Mouse (Mus musculus) brain, embryonic 14.5 days (tissue): ENCODE data around the gene Hoxa4. TPM values are rescaled to one million over a fixed set of nuclear protein-coding genes. Genes with fewer than 3 reads are reported as not detected.

ENCODE experiments used
- DNase-seq: peaks from one replicate; pipeline ENCODE4 v3.0.0-alpha.2; 2011; ENCODE audit warnings: low read depth
- CTCF ChIP-seq: fragments of 200-500 bp; IDR thresholded peaks from 2 replicates; pipeline ENCODE4 v1.5.1; 2012; ENCODE audit warnings: inconsistent platforms, mild to moderate bottlenecking, moderate library complexity, borderline replicate concordance; ENCODE audit not compliant: insufficient read depth, insufficient read length; ENCODE audit errors: extremely low read depth
- POLR2A ChIP-seq: fragments of 200-500 bp; IDR thresholded peaks from 2 replicates; pipeline ENCODE4 v1.6.1; 2012; ENCODE audit warnings: mild to moderate bottlenecking, inconsistent platforms, borderline replicate concordance; ENCODE audit not compliant: poor library complexity, insufficient read depth, insufficient read length, severe bottlenecking; ENCODE audit errors: extremely low read depth
- polyA plus RNA-seq: library from polyadenylated mRNA; depleted of rRNA; stranded (reverse); fragments of >200 nt; gene quantifications from 2 replicates; pipeline ENCODE4 v1.2.3, GENCODE M21; 2012

Gene Hoxa4
- polyA plus RNA-seq, 1 experiment = 16.4 TPM

GRCm38 (mm10) chr6:52169499-52170165, 21.9 kb downstream of the Hoxa4 start:
- DNase-seq = peak; percentile 23
- TF ChIP-seq CTCF = no peak
- TF ChIP-seq POLR2A = no peak

GRCm38 (mm10) chr6:52168191-52169055, 23.1 kb downstream of the Hoxa4 start:
- TF ChIP-seq POLR2A (no peak), CTCF (no peak)
- peak; percentile 78 for DNase-seq

- DNase-seq = no peak
- TF ChIP-seq CTCF (no peak), POLR2A (no peak)
Measured at GRCm38 (mm10) chr6:52167736-52168161, 23.8 kb downstream of the Hoxa4 start.

GRCm38 (mm10) chr6:52167176-52167575, 24.4 kb downstream of the Hoxa4 start:
- TF ChIP-seq POLR2A = no peak
- no peak for TF ChIP-seq CTCF
- DNase-seq = no peak

GRCm38 (mm10) chr6:52166431-52167077, 25.0 kb downstream of the Hoxa4 start:
- TF ChIP-seq CTCF (no peak), POLR2A (no peak)
- peak; percentile 25 for DNase-seq

- peak; percentile 30 for DNase-seq
- TF ChIP-seq POLR2A (no peak), CTCF (no peak)
Measured at GRCm38 (mm10) chr6:52165441-52166370, 25.8 kb downstream of the Hoxa4 start.

GRCm38 (mm10) chr6:52164626-52165440, 26.7 kb downstream of the Hoxa4 start, which contains the start of gene Hoxa2:
Hoxa2 (minus strand) TSS chr6:52164831.
- TF ChIP-seq CTCF (no peak), POLR2A (no peak)
- peak; percentile 33 for DNase-seq

GRCm38 (mm10) chr6:52164051-52164625, 27.4 kb downstream of the Hoxa4 start:
- TF ChIP-seq POLR2A = no peak
- DNase-seq = peak; percentile 39

- no peak for TF ChIP-seq CTCF
- TF ChIP-seq POLR2A = no peak
- peak; percentile 41 for DNase-seq
Measured at GRCm38 (mm10) chr6:52163366-52164031, 28.1 kb downstream of the Hoxa4 start.
